Mouse (Mus musculus) adrenal gland, postnatal 10 days (tissue): Measurements from ENCODE around the gene Flnb. TPM values are rescaled to one million over a fixed set of nuclear protein-coding genes. Genes with fewer than 3 reads are reported as not detected.
A peak's percentile ranks its signal among the peaks of the same experiment; 100 is the strongest.

Experiments
- DNase-seq: peaks from one replicate; pipeline ENCODE4 v3.0.0; 2021; ENCODE audit warnings: mixed read lengths
- total RNA-seq, 2 experiments: library from RNA; stranded (reverse); gene quantifications; 2 replicates each; pipeline ENCODE4 v1.2.3; 2021

The Flnb gene
- total RNA-seq, 2 experiments from 2014 or later: 43.6 to 52.7 TPM

DNA sequence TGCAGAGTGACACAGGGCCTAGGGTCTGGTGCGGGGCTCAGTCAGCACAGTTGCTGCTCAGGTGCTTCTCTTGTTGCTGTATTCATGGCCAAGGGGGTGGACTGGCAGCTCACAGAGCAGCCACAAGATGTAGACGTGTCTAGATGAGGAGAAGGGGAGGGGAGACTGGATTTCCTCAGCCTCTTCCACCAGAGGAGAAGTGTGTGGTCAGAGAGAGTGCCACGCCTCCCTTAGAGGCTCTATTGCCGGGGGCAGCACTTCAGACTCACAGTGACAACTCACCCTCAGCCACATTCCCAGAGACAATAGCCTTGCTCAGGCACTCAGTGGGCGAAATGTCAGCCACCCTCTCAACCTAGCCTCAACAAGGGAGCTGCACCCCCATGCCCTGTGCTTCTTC is 127.5 kb downstream of the Flnb start:
- DNase-seq: no peak

DNA sequence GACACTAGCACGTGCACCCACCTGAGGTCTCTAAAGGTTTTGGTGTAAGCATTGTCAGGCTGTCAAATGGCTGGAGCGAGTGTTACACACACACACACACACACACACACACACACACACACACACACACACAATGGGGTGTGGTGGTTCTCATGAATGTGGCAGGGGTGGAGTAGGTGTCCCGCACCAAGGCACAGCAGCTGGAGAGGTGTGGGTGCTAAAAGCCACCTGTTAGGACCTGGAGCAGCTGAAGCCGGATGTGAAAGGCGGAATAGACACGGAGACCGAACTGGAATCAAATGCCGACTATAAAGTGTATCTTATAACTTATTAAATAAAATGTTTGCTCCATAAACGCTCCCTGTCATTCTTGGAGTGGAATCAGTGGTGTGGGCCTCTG is 133.5 kb downstream of the Flnb start:
- DNase-seq: no peak

DNA sequence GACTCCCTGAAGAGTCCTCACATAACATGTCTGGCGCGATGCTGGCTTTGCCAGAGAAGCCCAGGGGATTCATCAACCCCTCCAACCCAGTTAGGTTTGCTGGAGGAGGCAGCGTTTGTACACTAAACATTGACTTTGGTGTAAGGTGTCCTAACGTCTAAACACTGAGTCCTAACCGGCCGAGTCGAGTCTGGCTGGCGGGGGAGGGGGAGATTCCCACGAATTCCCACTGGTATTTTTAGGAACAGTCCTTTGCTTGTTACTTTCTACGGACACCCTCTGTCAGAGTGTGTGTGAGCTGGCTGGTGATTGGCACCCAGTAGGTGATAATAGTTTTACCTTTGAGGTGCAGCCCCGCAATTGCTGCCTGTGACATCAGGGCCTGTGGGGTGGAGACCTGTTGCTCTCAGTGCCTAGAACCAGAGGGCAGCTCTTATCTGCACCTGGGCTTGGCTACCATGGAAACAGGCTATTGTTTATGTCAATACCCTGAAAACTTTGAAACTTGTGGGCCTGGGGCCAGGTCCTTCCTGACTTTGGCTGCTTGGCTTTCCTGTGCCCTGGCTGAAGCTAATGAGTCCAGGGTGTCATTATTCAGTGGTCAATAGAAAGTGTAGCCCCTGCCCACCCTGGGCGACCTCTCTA is 135.0 kb downstream of the Flnb start:
- DNase-seq: peak; percentile 53

DNA sequence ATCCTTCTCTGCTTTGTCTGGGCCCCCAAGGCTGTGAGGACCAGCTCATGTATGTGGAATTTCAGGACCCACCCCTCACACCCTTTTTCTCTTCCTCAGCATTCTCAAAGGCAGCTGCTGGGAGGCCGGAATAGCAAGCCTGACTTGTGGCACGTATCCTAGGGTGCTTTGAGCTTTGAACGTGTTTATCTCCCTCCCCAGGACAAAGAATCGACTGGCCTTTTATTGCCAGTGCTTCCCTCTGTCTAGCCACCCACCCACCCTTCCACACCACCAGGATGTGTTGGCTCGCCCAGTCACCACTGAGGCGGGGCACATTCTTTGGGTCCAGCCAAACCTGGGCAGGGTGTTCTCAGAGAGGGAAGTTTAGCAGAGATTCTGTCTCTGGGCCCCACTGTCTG is 136.3 kb downstream of the Flnb start:
- no peak for DNase-seq

DNA sequence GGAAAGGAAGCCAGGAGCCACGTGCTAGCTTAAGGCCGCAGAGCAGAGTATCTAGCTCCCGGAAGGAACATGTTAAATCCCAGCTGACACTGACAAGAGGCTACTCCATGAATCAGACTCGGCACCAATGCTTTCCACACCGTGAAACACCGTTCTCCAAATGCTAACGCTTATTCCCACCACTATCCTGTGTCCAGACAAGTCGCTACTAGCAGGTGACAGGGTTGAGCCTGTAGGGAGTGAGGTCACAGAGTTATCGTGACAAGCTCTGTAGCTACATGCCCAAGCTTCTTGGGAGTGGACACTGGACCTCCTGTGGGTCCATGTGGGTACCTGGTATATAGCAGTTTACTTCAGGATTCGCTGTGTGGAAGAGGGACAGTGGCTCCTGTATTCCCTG is 138.7 kb downstream of the Flnb start:
- DNase-seq: no peak

DNA sequence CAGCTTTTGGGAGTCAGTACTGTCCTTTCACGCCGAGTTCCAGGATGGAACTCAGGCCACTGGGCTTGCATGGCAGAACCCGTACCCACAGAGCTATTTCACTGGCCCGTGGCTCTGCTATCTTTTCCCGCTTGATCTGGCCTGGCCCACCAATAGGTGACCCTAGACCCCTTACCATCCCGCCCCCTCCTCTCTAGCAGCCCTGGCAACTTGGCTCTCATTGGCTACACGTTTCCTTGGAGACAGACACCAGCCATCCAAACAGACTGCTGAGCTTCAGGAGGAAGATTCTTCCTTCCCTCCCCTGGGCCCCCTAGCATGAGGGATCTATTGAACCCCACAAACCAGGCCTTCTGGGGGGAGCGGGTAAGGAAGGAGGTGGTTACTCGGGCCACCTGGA is 139.3 kb downstream of the Flnb start, which contains the start of gene Gm45521:
Gm45521 (plus strand) TSS at position 240 of the 400 bp plus-strand sequence.
- DNase-seq: no peak

DNA sequence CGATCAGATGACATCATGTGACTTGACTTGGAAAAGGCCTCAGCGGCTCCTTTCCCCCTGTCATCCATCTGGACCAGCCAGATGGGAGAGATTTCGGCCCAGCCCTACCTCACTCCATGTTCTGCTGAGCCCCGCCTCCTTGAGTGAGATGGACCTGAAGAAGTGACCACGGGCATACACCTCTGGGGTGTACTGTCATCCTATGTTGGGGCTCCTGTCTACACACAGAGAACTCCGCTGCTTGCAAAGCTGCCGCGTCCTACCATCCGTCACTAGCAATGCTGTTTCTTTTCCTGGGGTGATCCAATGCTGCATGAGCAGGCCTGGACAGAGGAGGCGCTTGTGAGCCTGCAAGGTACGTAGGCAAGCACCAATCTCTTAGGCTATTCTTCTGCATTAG is 142.9 kb downstream of the Flnb start:
- DNase-seq: no peak

DNA sequence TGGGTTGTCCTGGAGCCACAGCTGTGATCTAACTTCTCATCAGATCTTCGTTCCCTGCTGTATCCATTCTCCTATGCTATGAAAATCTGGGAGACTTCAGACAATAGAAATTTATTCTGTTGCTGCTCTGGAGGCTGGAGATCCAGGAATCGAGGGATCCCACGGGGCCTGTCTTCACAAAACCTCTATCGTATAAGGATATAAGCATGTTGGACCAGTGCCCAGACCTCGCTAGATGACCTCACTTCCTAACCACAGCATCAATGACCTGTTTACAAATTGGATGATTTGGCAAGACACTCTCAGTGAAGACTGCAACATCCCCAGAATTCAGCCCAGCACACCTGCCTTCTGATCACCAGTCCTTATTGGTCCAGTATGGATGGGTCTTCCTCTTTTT is 144.0 kb downstream of the Flnb start:
- DNase-seq: peak; percentile 26

DNA sequence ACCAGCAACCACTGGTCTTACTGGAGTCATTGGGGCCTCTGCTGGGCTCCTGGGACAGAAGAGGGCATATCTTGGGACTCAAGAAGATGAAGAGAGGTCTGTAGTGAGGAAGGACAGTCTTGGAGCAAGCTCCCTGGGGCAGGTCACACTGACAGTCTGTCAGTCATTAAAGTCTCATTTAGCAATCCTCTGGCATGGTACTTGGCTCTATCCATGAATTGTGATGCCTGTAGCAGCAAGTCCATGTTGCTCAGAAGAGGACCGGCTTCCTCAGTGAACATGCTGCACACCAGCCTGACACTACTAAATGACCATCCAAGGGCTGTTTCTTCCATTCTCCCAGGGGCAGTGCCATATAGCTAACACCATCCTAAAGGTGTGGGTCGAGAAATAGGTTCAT is 144.9 kb downstream of the Flnb start:
- no peak for DNase-seq

DNA sequence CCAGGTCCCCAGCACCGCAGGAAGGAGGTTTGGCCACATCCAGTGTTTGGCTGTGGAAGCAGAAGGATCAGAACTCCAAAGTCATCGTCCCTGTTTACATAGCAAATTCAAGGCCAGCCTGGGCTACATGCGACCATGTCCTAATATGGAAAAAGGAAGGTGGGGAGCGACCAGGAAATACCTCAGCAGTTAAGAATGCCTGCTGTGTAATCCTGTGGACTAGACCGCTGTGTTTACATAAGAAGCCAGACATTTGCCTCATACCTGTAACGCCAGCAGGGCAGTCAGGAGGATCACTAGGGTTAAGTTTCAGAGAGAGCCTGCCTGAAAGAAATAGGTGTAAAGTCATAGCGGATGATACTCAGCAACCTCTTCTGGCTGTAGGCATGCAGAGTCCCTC is 145.4 kb downstream of the Flnb start:
- no peak for DNase-seq

DNA sequence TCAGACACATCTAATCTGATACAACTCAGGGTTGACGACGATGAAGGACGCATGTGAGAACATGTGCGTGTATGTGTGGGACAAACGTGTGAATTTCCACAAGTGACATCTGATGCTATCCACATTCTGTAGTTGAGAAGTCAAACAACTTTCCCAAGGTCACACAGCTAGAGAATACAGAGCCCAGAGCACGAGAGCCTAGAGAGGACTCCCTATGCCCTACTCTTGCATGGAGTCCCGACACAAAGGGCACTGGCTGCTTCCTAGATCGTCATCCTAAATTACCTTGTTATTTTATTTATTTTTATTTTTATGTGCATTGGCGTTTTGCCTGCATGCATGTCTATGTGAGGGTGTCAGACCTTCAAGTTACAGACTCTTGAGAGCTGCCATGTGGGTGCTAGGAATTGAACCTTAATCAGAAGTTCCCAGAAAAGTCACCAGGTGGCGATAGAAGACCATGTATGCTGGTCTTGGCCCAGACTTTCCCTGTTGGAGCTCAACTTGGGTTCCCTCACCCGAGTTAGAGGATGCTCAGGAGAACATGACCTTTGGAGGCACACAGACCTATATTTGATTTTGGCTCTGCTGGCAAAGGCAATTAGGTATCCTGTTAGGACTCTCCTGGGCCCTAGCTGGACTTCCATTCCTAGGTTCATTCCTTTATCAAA is 146.6 kb downstream of the Flnb start:
- DNase-seq: peak; percentile 84

DNA sequence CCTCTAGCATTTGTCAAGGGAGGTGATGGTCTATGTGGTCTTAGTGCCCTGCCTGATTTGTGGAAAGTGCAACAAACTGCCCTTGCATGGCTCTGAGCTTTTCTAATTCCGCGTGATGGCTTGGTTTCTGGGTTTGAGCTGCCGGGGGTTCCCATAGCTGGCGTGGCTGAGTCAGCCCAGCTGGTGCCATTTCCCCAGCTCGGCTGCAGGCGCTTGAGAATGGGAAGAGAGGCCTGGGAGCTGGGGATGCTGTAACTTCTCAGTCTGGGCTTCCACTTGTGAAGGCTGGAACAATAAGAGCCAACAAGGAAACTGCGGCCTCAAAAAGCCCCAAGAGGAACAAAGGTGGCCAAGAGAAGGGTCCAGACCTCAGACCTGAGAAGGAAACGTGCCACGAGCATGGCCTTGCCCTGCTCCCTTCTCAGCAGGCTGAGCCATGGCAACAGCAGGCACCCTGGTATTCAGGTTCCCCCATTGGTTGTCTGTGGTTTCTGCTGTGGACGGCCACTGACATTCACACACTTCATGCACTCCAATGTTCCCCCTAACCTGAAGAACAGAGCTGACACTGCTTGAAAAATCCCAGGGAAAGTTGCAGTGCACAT is 154.2 kb downstream of the Flnb start:
- DNase-seq: no peak

DNA sequence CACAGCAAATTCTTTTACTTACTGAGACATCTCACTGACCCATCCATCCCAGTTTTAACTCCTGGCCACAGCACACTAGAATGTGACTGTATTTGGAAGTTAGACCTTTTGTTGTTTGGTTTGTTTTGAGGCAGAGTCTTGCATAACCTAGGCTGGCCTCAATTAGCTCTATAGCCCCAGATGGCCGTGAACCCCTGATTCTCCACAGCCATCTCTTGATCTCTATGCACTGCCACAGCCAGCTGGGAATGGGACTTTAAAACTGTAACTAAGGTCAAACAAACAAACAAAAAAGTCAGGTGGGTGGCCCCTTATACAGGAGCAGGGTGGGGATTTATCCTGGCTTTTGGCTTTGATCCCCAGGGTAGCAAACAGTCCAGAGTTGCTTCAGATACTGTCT is 156.9 kb downstream of the Flnb start:
- DNase-seq: no peak

DNA sequence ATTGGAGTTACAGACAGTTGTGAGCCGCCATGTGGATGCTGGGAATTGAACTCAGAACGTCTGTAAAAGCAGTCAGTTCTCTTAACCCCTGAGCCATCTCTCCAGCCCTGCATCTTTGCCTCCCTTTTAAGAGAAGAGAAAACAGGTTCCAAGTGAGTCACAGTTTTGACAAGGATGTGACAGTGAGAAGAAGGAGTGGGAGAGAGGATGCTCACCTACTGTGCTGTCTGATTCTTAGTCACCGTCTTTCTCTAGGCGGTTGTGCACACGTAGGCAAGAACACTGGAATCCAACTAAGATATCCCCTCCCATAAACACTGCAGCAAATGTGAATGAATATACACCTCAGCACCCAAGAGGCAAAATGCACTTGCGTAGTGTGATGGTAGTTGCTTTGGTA is 157.4 kb downstream of the Flnb start:
- no peak for DNase-seq

DNA sequence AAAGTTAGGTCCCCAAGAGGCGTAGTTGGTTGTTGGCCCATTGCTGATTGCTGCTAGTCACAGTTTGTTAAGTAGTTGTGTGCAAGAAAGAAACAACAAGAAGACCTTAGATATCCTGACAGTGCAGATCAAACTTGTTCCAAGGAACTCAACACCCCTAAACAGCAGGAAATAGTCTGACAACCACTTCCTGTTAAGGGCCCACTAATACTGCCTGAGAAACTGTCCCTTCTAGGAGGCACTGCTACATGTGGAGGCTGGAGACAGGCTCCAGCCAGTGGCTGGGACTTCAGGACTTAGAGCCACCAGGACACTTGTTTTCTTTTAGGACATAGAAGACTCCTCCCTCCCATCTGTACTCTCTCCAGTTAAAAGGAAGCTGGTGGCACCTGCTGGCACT is 159.7 kb downstream of the Flnb start:
- DNase-seq: no peak

DNA sequence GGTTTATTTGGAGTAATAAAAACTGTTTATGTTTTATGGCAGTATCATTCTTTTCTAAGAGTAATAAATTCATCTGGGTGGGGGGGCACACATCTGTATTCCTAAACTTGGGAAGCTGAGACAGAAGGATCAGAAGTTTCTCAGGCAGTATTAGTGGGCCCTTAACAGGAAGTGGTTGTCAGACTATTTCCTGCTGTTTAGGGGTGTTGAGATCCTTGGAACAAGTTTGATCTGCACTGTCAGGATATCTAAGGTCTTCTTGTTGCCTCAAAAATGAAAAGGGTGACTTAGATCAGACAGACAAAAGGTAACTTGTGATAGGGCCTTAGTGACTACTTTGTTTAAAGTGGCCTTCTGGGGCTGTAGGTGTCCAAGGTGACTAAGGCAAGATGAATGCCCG is 160.4 kb downstream of the Flnb start:
- no peak for DNase-seq

DNA sequence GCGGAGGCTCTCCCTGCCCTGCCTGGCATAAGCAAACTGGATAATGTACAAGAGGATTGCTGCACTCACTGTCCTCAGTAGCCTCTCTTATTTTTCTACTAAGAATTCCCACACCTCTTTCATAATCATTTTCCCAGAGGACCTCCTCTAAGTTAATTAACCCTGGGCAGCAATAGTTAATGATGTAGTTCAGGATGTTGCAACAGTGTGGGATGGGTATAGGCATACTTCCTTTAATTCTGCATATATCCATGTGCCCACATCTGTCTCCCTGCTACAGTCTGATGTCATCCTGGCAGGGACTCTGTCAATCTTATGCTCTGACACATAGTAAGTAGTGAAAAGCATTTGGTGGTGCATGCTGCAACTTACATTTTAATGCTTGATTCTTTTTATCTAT is 163.5 kb downstream of the Flnb start:
- DNase-seq: no peak

DNA sequence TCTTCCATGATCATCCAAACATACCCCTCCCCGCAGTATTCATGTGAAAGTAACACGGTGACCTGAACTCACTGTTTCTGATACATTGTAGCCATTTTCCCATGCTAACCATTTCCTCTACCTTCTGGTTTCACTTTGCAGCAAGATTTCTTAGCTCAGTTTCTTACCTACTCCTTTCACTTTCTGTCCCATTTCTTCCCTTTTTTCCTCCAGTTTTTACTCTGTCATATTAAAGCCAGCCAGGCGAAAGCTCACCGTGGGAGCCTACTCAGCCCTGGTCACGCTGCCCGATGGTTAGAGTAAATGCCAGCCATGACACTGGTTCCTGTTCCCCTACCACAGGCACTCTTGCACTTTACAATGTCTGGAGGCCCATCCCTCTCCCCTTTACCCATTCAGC is 169.2 kb downstream of the Flnb start:
- no peak for DNase-seq

DNA sequence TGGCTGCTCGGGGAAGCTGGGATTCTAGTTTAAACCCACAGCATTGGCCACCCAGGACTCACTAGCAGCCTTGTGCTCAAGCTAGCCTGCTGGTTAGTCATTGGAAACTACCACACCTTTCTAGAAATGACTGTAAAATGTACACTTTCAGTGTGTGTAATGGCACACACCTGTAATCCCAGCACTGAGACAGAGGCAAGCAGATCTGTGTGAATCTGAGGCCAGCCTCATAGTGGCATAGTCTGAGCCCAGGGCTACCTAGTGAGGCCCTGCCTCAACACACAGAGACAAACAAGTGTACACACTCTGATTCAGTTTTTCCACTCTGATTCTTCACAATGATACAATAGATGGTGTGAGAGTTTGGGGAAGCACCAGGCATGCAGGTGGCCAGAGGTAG is 171.6 kb downstream of the Flnb start:
- DNase-seq: no peak

DNA sequence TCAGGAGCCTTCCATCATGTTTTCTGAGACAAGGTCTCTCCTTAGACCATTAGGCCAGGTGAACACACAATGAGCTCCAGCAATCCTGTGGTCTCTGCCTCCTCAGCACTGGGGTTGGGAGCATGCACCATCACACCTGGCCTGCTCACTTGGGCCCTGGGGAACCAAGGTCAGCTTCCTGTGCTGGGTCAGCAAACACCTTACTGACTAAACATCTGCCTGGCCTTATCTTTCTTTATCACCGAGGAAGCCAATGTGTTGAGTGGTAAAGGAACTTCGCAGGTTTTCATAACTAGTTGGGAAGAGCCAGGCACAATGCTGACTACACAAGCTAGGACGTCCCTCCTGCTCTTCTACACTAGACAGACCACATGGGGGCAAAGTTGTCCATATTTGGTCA is 172.2 kb downstream of the Flnb start:
- DNase-seq: no peak

DNA sequence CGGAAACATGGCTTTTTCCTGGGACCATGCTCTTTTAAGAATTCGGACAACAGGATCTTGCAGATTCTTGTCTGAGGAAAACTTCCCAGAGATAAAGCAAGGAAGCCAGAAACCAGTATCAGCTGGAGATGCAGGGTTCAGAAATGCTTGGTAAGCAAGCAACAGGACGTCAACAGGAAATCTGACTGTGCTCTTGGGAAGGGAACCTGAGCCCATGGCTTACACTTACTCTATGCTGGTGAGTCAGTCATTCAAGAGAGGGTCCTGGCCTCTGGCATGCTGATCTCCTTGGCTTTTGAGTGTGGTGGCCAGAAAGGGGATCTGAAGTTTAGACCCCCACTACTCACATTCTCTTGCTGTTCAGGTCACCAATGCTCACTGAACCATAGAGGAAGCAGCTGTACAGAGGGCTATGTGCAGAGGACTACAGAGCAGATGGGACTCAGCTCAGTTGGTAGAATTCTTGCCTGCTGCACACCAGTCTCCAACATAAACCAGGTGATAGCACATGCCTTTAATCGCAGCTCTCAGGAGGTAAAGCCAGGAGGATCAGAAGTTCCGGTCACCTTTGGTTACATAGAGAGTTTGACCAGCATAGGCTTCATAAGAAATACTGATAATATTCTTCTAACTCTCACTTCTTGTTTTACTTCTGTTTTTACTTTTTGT is 173.5 kb downstream of the Flnb start:
- DNase-seq: no peak

DNA sequence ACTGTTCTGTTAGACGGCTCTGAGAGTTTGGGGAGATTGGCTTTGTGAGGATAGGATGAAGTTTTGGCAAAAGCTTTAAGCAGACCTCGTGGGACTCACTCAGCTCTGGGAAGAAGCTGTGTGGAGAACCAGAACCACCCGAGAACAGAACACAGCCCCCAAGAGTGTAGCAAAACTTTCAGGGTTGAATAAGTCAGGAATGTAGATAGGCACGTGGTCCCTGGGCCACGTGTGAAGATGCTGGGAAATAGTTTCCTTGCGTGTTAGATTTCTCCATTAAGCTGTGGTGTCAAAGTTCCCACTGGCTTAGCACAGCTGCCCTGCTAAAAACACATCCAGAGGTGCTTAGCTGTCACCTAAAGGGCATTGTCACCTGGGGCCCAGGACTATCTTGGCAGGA is 174.4 kb downstream of the Flnb start:
- no peak for DNase-seq

DNA sequence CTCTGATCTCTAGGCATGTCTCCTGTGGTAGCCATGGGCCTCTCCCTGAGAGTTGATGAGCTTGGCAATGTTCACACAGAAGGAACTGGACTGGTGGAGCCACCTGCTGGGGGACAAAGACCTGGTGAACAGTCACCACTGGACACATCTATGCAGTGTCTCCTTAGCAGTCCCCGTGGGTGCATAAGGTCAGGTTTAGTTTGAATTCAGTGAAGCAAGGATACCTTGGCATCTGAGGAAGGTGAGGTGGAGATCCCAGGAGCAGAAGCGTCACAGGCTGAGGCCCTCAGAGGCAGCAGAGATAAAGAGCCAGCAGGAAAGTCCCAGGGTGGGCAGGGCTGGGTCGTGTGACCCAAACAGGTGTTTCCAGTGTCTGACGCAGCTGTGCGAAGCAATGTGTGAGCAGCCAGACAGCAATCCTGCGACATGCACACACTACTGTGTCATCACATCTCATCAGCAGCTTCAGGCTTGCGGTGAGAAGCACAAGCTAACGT is 176.6 kb downstream of the Flnb start, which contains the start of gene Dnase1l3:
Dnase1l3 (minus strand) TSS at position 303 of the 497 bp plus-strand sequence.
- peak; percentile 70 for DNase-seq
